Mouse (Mus musculus) hindbrain, postnatal 0 days (tissue): ENCODE measurements around the gene 1810046K07Rik. TPM values are rescaled to one million over a fixed set of nuclear protein-coding genes. Genes with fewer than 3 reads are reported as not detected.
A peak's percentile ranks its signal among the peaks of the same experiment; 100 is the strongest.

ENCODE experiments used
- ATAC-seq: fragments of 200-750 bp; cut with Nextera tagmentation; 2 replicates; pipeline ENCODE4 v1.8.0; 2017; ENCODE audit warnings: mild to moderate bottlenecking, moderate TSS enrichment, moderate library complexity
- DNase-seq: peaks from one replicate; pipeline ENCODE4 v3.0.0-alpha.2; 2015; ENCODE audit warnings: low spot score
- H3K27ac ChIP-seq: fragments of 300-500 bp; sonication (generic); 2 replicates; pipeline ENCODE4 v1.5.1; 2014; ENCODE audit warnings: mild to moderate bottlenecking
- H3K27me3 ChIP-seq: fragments of 300-500 bp; sonication (generic); 2 replicates; pipeline ENCODE4 v1.6.1; 2014; ENCODE audit warnings: low read length, mixed read lengths; ENCODE audit not compliant: insufficient read depth
- H3K36me3 ChIP-seq: fragments of 300-500 bp; sonication (generic); 2 replicates; pipeline ENCODE4 v1.6.1; 2014; ENCODE audit warnings: low read length, mixed read lengths; ENCODE audit not compliant: insufficient read depth
- H3K4me1 ChIP-seq: fragments of 300-500 bp; sonication (generic); 2 replicates; pipeline ENCODE4 v1.6.1; 2014; ENCODE audit warnings: antibody characterized with exemption, low read length, mixed read lengths; ENCODE audit not compliant: insufficient read depth
- H3K4me2 ChIP-seq: fragments of 300-500 bp; sonication (generic); 2 replicates; pipeline ENCODE4 v1.6.1; 2014; ENCODE audit warnings: low read depth, mild to moderate bottlenecking, low read length, moderate library complexity, mixed read lengths
- H3K4me3 ChIP-seq: fragments of 300-500 bp; sonication (generic); 2 replicates; pipeline ENCODE4 v1.5.1; 2014; ENCODE audit warnings: low read length
- H3K9ac ChIP-seq: fragments of 300-500 bp; sonication (generic); replicated peaks from 2 replicates; pipeline ENCODE4 v1.6.1; 2014; ENCODE audit warnings: mild to moderate bottlenecking, low read length, moderate library complexity, mixed read lengths
- H3K9me3 ChIP-seq: fragments of 300-500 bp; sonication (generic); 2 replicates; pipeline ENCODE4 v1.6.1; 2016; ENCODE audit warnings: low read length, mixed read lengths
- CTCF ChIP-seq: IDR thresholded peaks from 2 replicates; pipeline ENCODE4 v1.5.1; 2016; ENCODE audit warnings: antibody characterized with exemption, control low read depth, low read depth
- WGBS: fragments of 180-500 bp; shearing (Covaris S2); extraction: QIAGEN DNeasy Blood & Tissue Kit; methylation state at CpG from one replicate; pipeline ENCODE4 v1.1.7; 2014; 5-methylcytosine and 5-hydroxymethylcytosine counted together
- polyA plus RNA-seq: library from polyadenylated mRNA; unstranded; fragments of >200 nt; fragmentation: Nextera tagmentation; extraction: Ambion mirVana; gene quantifications from 2 replicates; pipeline ENCODE4 v1.2.1, GENCODE M21; 2015
- total RNA-seq: library from RNA; depleted of rRNA; stranded (reverse); fragments of >200 nt; gene quantifications from 2 replicates; pipeline ENCODE4 v1.2.3, GENCODE M21; 2014

1810046K07Rik gene
- total and polyA plus RNA-seq, 2 experiments from 2014 or later: not detected

GRCm38 (mm10) chr9:51277834-51278498 lies 50.8 kb downstream of the 1810046K07Rik start:
- 21% methylated on average over 13 of the region's 13 CpGs for WGBS
- Histone ChIP-seq H3K9ac (peak overlapping the region; percentile 31), H3K4me2 (peak overlapping the region; percentile 73), H3K4me3 (peak overlapping the region; percentile 38), H3K27ac (0 out of 2 replicates have a peak overlapping the region, but pooled peaks have one; percentile 36), H3K36me3 (no peaks in the 10 kb centered on the region), H3K27me3 (peaks cover 14% of the 10 kb centered on the region; the same call in 1 of the 2 replicates), H3K4me1 (peaks cover 4% of the 10 kb centered on the region; the same call in 1 of the 2 replicates), H3K9me3 (no peaks in the 10 kb centered on the region)
- DNase-seq: no peak
- TF ChIP-seq CTCF: no peak
- ATAC-seq: peak; percentile 10; the same call in 1 of the 2 replicates

- H3K36me3 ChIP-seq: no peaks in the 10 kb centered on the region
- TF ChIP-seq CTCF: no peak
- H3K4me2 ChIP-seq: no peak overlapping the region
- 44% methylated on average over 4 of the region's 4 CpGs for WGBS
- H3K27ac ChIP-seq: no peak overlapping the region
- H3K4me1 ChIP-seq: peaks cover 4% of the 10 kb centered on the region; the same call in 1 of the 2 replicates
- no peak overlapping the region for H3K9ac ChIP-seq
- no peak overlapping the region for H3K4me3 ChIP-seq
- no peak for ATAC-seq
- peaks cover 5% of the 10 kb centered on the region; the same call in 1 of the 2 replicates for H3K27me3 ChIP-seq
- no peak for DNase-seq
- no peaks in the 10 kb centered on the region for H3K9me3 ChIP-seq
Observed at GRCm38 (mm10) chr9:51274678-51275077, 54.0 kb downstream of the 1810046K07Rik start.

- Histone ChIP-seq H3K9me3 (no peaks in the 10 kb centered on the region), H3K4me2 (no peak overlapping the region), H3K27ac (no peak overlapping the region), H3K27me3 (peaks cover 4% of the 10 kb centered on the region; the same call in 1 of the 2 replicates), H3K4me3 (no peak overlapping the region), H3K36me3 (no peaks in the 10 kb centered on the region), H3K9ac (no peak overlapping the region), H3K4me1 (peaks cover 4% of the 10 kb centered on the region; the same call in 1 of the 2 replicates)
- ATAC-seq: no peak
- no peak for DNase-seq
- WGBS: 77% methylated on average over 9 of the region's 9 CpGs
- no peak for TF ChIP-seq CTCF
Observed at GRCm38 (mm10) chr9:51273581-51274154, 55.0 kb downstream of the 1810046K07Rik start.

- Histone ChIP-seq H3K36me3 (no peaks in the 10 kb centered on the region), H3K4me2 (no peak overlapping the region), H3K9ac (no peak overlapping the region), H3K9me3 (no peaks in the 10 kb centered on the region), H3K27ac (no peak overlapping the region), H3K27me3 (no peaks in the 10 kb centered on the region), H3K4me3 (no peak overlapping the region), H3K4me1 (no peaks in the 10 kb centered on the region)
- ATAC-seq: no peak
- 83% methylated on average over 5 of the region's 5 CpGs for WGBS
- no peak for DNase-seq
- no peak for TF ChIP-seq CTCF
Observed at GRCm38 (mm10) chr9:51272102-51272501, 56.6 kb downstream of the 1810046K07Rik start.

GRCm38 (mm10) chr9:51271073-51271472 lies 57.6 kb downstream of the 1810046K07Rik start:
- TF ChIP-seq CTCF: no peak
- H3K9me3 ChIP-seq: no peaks in the 10 kb centered on the region
- H3K27me3 ChIP-seq: no peaks in the 10 kb centered on the region
- no peaks in the 10 kb centered on the region for H3K36me3 ChIP-seq
- WGBS: 62% methylated on average over 8 of the region's 8 CpGs
- no peak for DNase-seq
- no peak overlapping the region for H3K27ac ChIP-seq
- no peak overlapping the region for H3K4me3 ChIP-seq
- no peak for ATAC-seq
- H3K4me1 ChIP-seq: no peaks in the 10 kb centered on the region
- no peak overlapping the region for H3K9ac ChIP-seq
- H3K4me2 ChIP-seq: no peak overlapping the region

- Histone ChIP-seq H3K4me2 (no peak overlapping the region), H3K9ac (no peak overlapping the region), H3K9me3 (no peaks in the 10 kb centered on the region), H3K27me3 (no peaks in the 10 kb centered on the region), H3K4me3 (no peak overlapping the region), H3K4me1 (no peaks in the 10 kb centered on the region), H3K36me3 (no peaks in the 10 kb centered on the region), H3K27ac (no peak overlapping the region)
- DNase-seq: no peak
- TF ChIP-seq CTCF: no peak
- ATAC-seq: no peak
- 72% methylated on average over 5 of the region's 5 CpGs for WGBS
Observed at GRCm38 (mm10) chr9:51268852-51269251, 59.9 kb downstream of the 1810046K07Rik start.

GRCm38 (mm10) chr9:51258426-51258825 lies 70.3 kb downstream of the 1810046K07Rik start:
- ATAC-seq: no peak
- H3K36me3 ChIP-seq: no peaks in the 10 kb centered on the region
- no peak overlapping the region for H3K4me3 ChIP-seq
- H3K27me3 ChIP-seq: no peaks in the 10 kb centered on the region
- H3K9me3 ChIP-seq: no peaks in the 10 kb centered on the region
- no peak overlapping the region for H3K27ac ChIP-seq
- 85% methylated on average over 5 of the region's 5 CpGs for WGBS
- H3K4me1 ChIP-seq: no peaks in the 10 kb centered on the region
- DNase-seq: no peak
- TF ChIP-seq CTCF: no peak
- no peak overlapping the region for H3K9ac ChIP-seq
- H3K4me2 ChIP-seq: no peak overlapping the region
